Mouse (Mus musculus): ENCODE results near the gene Arpc1a. TPM values are rescaled to one million over a fixed set of nuclear protein-coding genes. Genes with fewer than 3 reads are reported as not detected.
A peak's percentile ranks its signal among the peaks of the same experiment; 100 is the strongest.
"Not testable (repeated sequence)": the region's sequence is repeated elsewhere in the genome, so short reads cannot be mapped to it uniquely, and the experiment has no call there.

Arpc1a gene
- polyA plus RNA-seq, 1 experiment from 2014 or later: 150 TPM

GRCm38 (mm10) chr5:145068863-145069262, 14.8 kb upstream of the Arpc1a start:
- no peak overlapping the region for H3K27ac ChIP-seq (ENCODE audit: low read length)
- no peak overlapping the region for H3K4me3 ChIP-seq (ENCODE audit: low read depth, low read length)
- no peaks in the 10 kb centered on the region for H3K4me1 ChIP-seq (ENCODE audit: control insufficient read depth, insufficient read depth, low read length)
- H3K9me3 ChIP-seq (ENCODE audit: control insufficient read depth, low read depth, low read length): no peaks in the 10 kb centered on the region
- H3K27me3 ChIP-seq (ENCODE audit: control insufficient read depth, insufficient read depth, low read length): no peaks in the 10 kb centered on the region
- 39% methylated on average over 3 of the region's 3 CpGs for WGBS
- H3K4me2 ChIP-seq (replicated peaks; ENCODE audit: low read depth, low read length): no peak overlapping the region
- H3K36me3 ChIP-seq (ENCODE audit: control insufficient read depth, insufficient read depth, low read length): no peaks in the 10 kb centered on the region
- no peak for ATAC-seq (ENCODE audit: insufficient number of reproducible peaks, insufficient read depth, low FRiP score, low read depth)
- no peak overlapping the region for H3K9ac ChIP-seq (replicated peaks; ENCODE audit: low read depth, low read length)

- Histone ChIP-seq H3K4me3 (ENCODE audit: low read depth, low read length) (no peak overlapping the region), H3K36me3 (ENCODE audit: control insufficient read depth, insufficient read depth, low read length) (no peaks in the 10 kb centered on the region), H3K9me3 (ENCODE audit: control insufficient read depth, low read depth, low read length) (no peaks in the 10 kb centered on the region), H3K9ac (replicated peaks; ENCODE audit: low read depth, low read length) (no peak overlapping the region), H3K4me1 (ENCODE audit: control insufficient read depth, insufficient read depth, low read length) (no peaks in the 10 kb centered on the region), H3K27ac (ENCODE audit: low read length) (no peak overlapping the region), H3K4me2 (replicated peaks; ENCODE audit: low read depth, low read length) (no peak overlapping the region), H3K27me3 (ENCODE audit: control insufficient read depth, insufficient read depth, low read length) (no peaks in the 10 kb centered on the region)
- ATAC-seq (ENCODE audit: insufficient number of reproducible peaks, insufficient read depth, low FRiP score, low read depth): peak; percentile 28; the same call in 1 of the 2 replicates
- WGBS: 2% methylated on average over 5 of the region's 5 CpGs
Observed at GRCm38 (mm10) chr5:145069707-145070106, 13.9 kb upstream of the Arpc1a start.

GRCm38 (mm10) chr5:145071342-145071741, 12.3 kb upstream of the Arpc1a start:
- no peak for ATAC-seq (ENCODE audit: insufficient number of reproducible peaks, insufficient read depth, low FRiP score, low read depth)
- H3K27me3 ChIP-seq (ENCODE audit: control insufficient read depth, insufficient read depth, low read length): no peaks in the 10 kb centered on the region
- H3K4me3 ChIP-seq (ENCODE audit: low read depth, low read length): no peak overlapping the region
- H3K27ac ChIP-seq (ENCODE audit: low read length): no peak overlapping the region
- 56% methylated on average over 6 of the region's 6 CpGs for WGBS
- H3K36me3 ChIP-seq (ENCODE audit: control insufficient read depth, insufficient read depth, low read length): no peaks in the 10 kb centered on the region
- no peaks in the 10 kb centered on the region for H3K4me1 ChIP-seq (ENCODE audit: control insufficient read depth, insufficient read depth, low read length)
- H3K4me2 ChIP-seq (replicated peaks; ENCODE audit: low read depth, low read length): no peak overlapping the region
- no peaks in the 10 kb centered on the region for H3K9me3 ChIP-seq (ENCODE audit: control insufficient read depth, low read depth, low read length)
- H3K9ac ChIP-seq (replicated peaks; ENCODE audit: low read depth, low read length): no peak overlapping the region

GRCm38 (mm10) chr5:145075081-145075480, 8.5 kb upstream of the Arpc1a start:
- Histone ChIP-seq H3K27ac (ENCODE audit: low read length) (no peak overlapping the region), H3K9me3 (ENCODE audit: control insufficient read depth, low read depth, low read length) (no peaks in the 10 kb centered on the region), H3K27me3 (ENCODE audit: control insufficient read depth, insufficient read depth, low read length) (no peaks in the 10 kb centered on the region), H3K4me3 (ENCODE audit: low read depth, low read length) (no peak overlapping the region), H3K36me3 (ENCODE audit: control insufficient read depth, insufficient read depth, low read length) (no peaks in the 10 kb centered on the region), H3K9ac (replicated peaks; ENCODE audit: low read depth, low read length) (no peak overlapping the region), H3K4me2 (replicated peaks; ENCODE audit: low read depth, low read length) (no peak overlapping the region), H3K4me1 (ENCODE audit: control insufficient read depth, insufficient read depth, low read length) (no peaks in the 10 kb centered on the region)
- ATAC-seq (ENCODE audit: insufficient number of reproducible peaks, insufficient read depth, low FRiP score, low read depth): no peak
- 56% methylated on average over 3 of the region's 3 CpGs for WGBS

GRCm38 (mm10) chr5:145081866-145082613, 1.6 kb upstream of the Arpc1a start:
- H3K4me3 ChIP-seq (ENCODE audit: low read depth, low read length): no peak overlapping the region
- no peak for ATAC-seq (ENCODE audit: insufficient number of reproducible peaks, insufficient read depth, low FRiP score, low read depth)
- no peaks in the 10 kb centered on the region for H3K9me3 ChIP-seq (ENCODE audit: control insufficient read depth, low read depth, low read length)
- H3K36me3 ChIP-seq (ENCODE audit: control insufficient read depth, insufficient read depth, low read length): no peaks in the 10 kb centered on the region
- no peak overlapping the region for H3K4me2 ChIP-seq (replicated peaks; ENCODE audit: low read depth, low read length)
- 83% methylated on average over 10 of the region's 10 CpGs for WGBS
- H3K27ac ChIP-seq (ENCODE audit: low read length): no peak overlapping the region
- H3K27me3 ChIP-seq (ENCODE audit: control insufficient read depth, insufficient read depth, low read length): no peaks in the 10 kb centered on the region
- peaks cover 9% of the 10 kb centered on the region; the same call in 1 of the 2 replicates for H3K4me1 ChIP-seq (ENCODE audit: control insufficient read depth, insufficient read depth, low read length)
- H3K9ac ChIP-seq (replicated peaks; ENCODE audit: low read depth, low read length): no peak overlapping the region

DNA sequence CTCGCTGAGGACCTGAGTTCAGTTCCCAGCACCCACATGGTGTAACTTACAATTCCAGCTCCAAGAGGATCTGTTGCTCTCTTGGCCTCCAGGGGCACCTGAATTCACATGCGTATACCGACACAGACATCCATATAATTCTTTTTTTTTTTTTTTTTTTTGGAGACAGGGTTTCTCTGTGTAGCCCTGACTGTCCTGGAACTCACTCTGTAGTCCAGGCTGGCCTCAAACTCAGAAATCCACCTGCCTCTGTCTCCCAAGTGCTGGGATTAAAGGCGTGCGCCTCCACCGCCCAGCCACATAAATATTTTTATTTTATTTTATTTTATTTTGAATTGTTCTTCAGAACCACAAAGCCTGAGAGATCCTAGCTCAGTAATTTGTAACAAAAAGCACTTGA, 429 bp upstream of the Arpc1a start:
- not testable (repeated sequence) for ATAC-seq (ENCODE audit: insufficient number of reproducible peaks, insufficient read depth, low FRiP score, low read depth); H3K9me3 ChIP-seq (ENCODE audit: control insufficient read depth, low read depth, low read length); H3K27me3 ChIP-seq (ENCODE audit: control insufficient read depth, insufficient read depth, low read length); H3K4me1 ChIP-seq (ENCODE audit: control insufficient read depth, insufficient read depth, low read length); H3K9ac ChIP-seq (replicated peaks; ENCODE audit: low read depth, low read length); H3K36me3 ChIP-seq (ENCODE audit: control insufficient read depth, insufficient read depth, low read length)
- 46% methylated on average over 6 of the region's 6 CpGs for WGBS
- Histone ChIP-seq H3K27ac (ENCODE audit: low read length) (peak overlapping the region; percentile 39; the same call in 1 of the 2 replicates), H3K4me2 (replicated peaks; ENCODE audit: low read depth, low read length) (peak overlapping the region; percentile 87), H3K4me3 (ENCODE audit: low read depth, low read length) (peak overlapping the region; percentile 89)

- no peak for ATAC-seq (ENCODE audit: insufficient number of reproducible peaks, insufficient read depth, low FRiP score, low read depth)
- Histone ChIP-seq H3K27me3 (ENCODE audit: control insufficient read depth, insufficient read depth, low read length) (no peaks in the 10 kb centered on the region), H3K9ac (replicated peaks; ENCODE audit: low read depth, low read length) (peak overlapping the region; percentile 87; the same call in 1 of the 2 replicates), H3K4me3 (ENCODE audit: low read depth, low read length) (peak overlapping the region; percentile 89), H3K4me1 (ENCODE audit: control insufficient read depth, insufficient read depth, low read length) (peaks cover 9% of the 10 kb centered on the region; the same call in 1 of the 2 replicates), H3K27ac (ENCODE audit: low read length) (no peak overlapping the region), H3K36me3 (ENCODE audit: control insufficient read depth, insufficient read depth, low read length) (no peaks in the 10 kb centered on the region), H3K4me2 (replicated peaks; ENCODE audit: low read depth, low read length) (peak overlapping the region; percentile 87), H3K9me3 (ENCODE audit: control insufficient read depth, low read depth, low read length) (no peaks in the 10 kb centered on the region)
- WGBS: 53% methylated on average over 2 of the region's 2 CpGs
Observed at GRCm38 (mm10) chr5:145084822-145085221, 1.2 kb downstream of the Arpc1a start.

- H3K9ac ChIP-seq (replicated peaks; ENCODE audit: low read depth, low read length): no peak overlapping the region
- no peak for ATAC-seq (ENCODE audit: insufficient number of reproducible peaks, insufficient read depth, low FRiP score, low read depth)
Observed at GRCm38 (mm10) chr5:145088186-145088585, 4.6 kb downstream of the Arpc1a start.

More at GRCm38 (mm10) chr5:145088186-145088585, 4.6 kb downstream of the Arpc1a start:
- Histone ChIP-seq H3K4me1 (ENCODE audit: control insufficient read depth, insufficient read depth, low read length) (peaks cover 9% of the 10 kb centered on the region; the same call in 1 of the 2 replicates), H3K4me2 (replicated peaks; ENCODE audit: low read depth, low read length) (no peak overlapping the region), H3K36me3 (ENCODE audit: control insufficient read depth, insufficient read depth, low read length) (peaks cover 13% of the 10 kb centered on the region), H3K27me3 (ENCODE audit: control insufficient read depth, insufficient read depth, low read length) (no peaks in the 10 kb centered on the region), H3K9me3 (ENCODE audit: control insufficient read depth, low read depth, low read length) (no peaks in the 10 kb centered on the region), H3K4me3 (ENCODE audit: low read depth, low read length) (no peak overlapping the region), H3K27ac (ENCODE audit: low read length) (no peak overlapping the region)
- WGBS: 95% methylated on average over 2 of the region's 2 CpGs

All from stomach, embryonic 14.5 days (tissue).